Mouse (Mus musculus) Patski (cell line): ENCODE data around the gene Anp32a. TPM values are rescaled to one million over a fixed set of nuclear protein-coding genes. Genes with fewer than 3 reads are reported as not detected.

Source experiments
- ATAC-seq: fragments of 100-300 bp; one replicate; pipeline ENCODE4 v1.8.0; 2021
- CTCF ChIA-PET: fragments of 350-600 bp; sonication (Branson Sonifier 250); formaldehyde crosslinking; loops from one replicate; lab custom pipeline; 2022; ENCODE audit warnings: inconsistent platforms; lab: Charles Lee
- POLR2A ChIA-PET: fragments of 350-600 bp; sonication (Branson Sonifier 250); formaldehyde crosslinking; loops from one replicate; lab custom pipeline; 2022; ENCODE audit warnings: antibody characterized with exemption, inconsistent platforms; lab: Charles Lee
- DNase-seq: peaks from one replicate; pipeline ENCODE4 v3.0.0-alpha.2; 2011; ENCODE audit warnings: low read depth, low spot score
- H3K27me3 ChIP-seq: fragments of 371-371 bp; one replicate; pipeline ENCODE4 v1.5.1; 2021
- CTCF ChIP-seq: fragments of 100-300 bp; IDR thresholded peaks from one replicate; pipeline ENCODE4 v1.5.1; 2021
- in situ Hi-C: fragments of 300-500 bp; cut with MboI; formaldehyde crosslinking; loops from 3 replicates; pipeline ENCODE4 v1.11.1; 2018; ENCODE audit warnings: low pct_unique_long_range_greater_than_20kb, mixed read lengths
- polyA plus RNA-seq: library from polyadenylated mRNA; unstranded; gene quantifications from one replicate; pipeline ENCODE4 v1.2.3, GENCODE M21; 2021

The Anp32a gene
- polyA plus RNA-seq, 1 experiment from 2014 or later = 231 TPM

DNA sequence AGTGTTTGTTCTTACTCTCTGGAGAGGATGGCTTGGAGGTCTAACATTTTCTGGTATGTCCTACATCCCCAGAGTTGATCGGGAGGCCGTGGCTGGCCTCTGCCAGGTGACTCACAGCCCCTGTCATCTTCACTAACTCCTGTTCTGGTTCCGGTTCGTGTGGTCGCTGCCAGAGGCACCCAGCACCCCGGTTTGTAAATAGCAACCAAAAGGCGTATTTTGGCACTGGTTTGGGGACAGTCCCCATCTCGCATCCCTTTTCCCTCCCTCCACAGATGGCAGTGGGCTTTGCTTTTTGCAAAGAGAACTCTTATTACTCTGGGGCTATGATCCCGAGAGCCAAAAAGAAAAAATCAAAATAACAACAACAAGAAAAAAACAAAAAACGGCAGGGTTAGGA lies 36.8 kb downstream of the Anp32a start:
- no peak for TF ChIP-seq CTCF
- ATAC-seq = no peak
- POLR2A ChIA-PET = no interaction called here
- DNase-seq = no peak
- H3K27me3 ChIP-seq = no peaks in the 10 kb centered on the region
- in situ Hi-C loops = no loop called here
- CTCF ChIA-PET = no interaction called here

DNA sequence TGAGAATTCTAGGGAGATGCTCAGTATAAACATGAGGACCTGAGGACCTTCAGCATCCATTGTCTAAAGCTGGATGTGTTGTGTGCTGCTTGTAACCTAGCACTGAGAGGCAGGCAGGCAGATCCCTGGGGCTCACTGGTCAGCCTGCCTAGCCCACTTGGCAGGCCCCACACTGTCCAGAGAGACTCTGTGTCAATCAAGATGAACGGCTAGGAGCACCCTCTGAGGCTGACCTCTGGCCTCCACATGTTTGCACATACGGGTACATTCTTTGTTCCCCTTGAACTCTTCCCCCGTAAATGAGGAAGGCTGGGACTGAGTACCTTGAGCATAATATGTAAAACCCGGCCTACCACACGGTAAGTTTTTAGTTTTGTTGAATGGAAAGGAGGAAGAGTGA lies 39.3 kb downstream of the Anp32a start:
- ChIA-PET CTCF (no interaction called here), POLR2A (no interaction called here)
- no peaks in the 10 kb centered on the region for H3K27me3 ChIP-seq
- in situ Hi-C loops = no loop called here
- no peak for DNase-seq
- no peak for ATAC-seq
- no peak for TF ChIP-seq CTCF

GRCm38 (mm10) chr9:62381402-62381913 lies 40.4 kb downstream of the Anp32a start:
- in situ Hi-C loops = no loop called here
- ATAC-seq = no peak
- CTCF ChIA-PET = no interaction called here
- POLR2A ChIA-PET = no interaction called here
- H3K27me3 ChIP-seq = no peaks in the 10 kb centered on the region
- no peak for DNase-seq
- no peak for TF ChIP-seq CTCF

GRCm38 (mm10) chr9:62382519-62383084 lies 41.5 kb downstream of the Anp32a start:
- TF ChIP-seq CTCF = no peak
- ChIA-PET POLR2A (no interaction called here), CTCF (no interaction called here)
- DNase-seq = no peak
- H3K27me3 ChIP-seq = no peaks in the 10 kb centered on the region
- no peak for ATAC-seq
- in situ Hi-C loops = no loop called here

GRCm38 (mm10) chr9:62385062-62385461 lies 44.0 kb downstream of the Anp32a start:
- POLR2A ChIA-PET = no interaction called here
- in situ Hi-C loops = no loop called here
- CTCF ChIA-PET = no interaction called here
- DNase-seq (no peak), ATAC-seq (no peak)
- no peaks in the 10 kb centered on the region for H3K27me3 ChIP-seq
- no peak for TF ChIP-seq CTCF

DNA sequence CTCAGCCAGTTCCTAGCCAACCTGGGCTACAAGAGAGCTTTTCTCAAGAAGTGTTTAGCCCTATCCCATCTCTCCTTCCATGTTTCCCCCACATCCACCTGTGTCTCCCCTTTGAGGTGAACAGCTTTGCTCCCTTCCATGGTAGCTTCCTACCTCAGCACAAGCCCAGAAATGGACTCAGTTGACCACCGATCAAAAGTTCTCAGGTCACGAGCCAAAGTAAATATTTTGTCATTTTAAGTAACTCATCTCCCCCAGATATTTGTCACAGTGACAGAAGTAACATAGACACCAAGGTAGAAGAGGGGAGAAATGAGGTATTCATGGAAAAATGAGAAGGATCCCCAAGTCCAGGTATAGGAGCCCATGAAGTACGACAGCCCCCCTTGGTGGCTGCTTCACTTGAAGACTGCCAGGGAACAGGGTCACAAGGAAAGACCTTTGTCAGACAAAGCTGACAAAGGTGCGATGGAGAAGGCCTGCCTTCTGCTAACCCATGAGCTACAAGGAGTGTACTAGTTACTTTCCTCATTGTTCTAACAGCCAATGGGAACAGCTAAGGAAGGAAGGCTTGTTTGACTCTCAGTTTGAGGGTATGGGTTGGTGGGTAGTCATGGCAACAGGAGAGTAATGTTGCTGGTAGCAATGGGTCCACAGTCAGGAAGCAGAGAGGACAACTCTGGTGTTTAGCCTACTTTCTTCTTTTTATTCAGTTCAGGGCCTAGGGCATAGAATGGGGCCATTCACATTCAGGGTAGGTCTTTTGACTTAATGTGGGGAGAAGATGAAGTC lies 44.8 kb downstream of the Anp32a start:
- ATAC-seq (no peak), DNase-seq (no peak)
- no peak for TF ChIP-seq CTCF
- H3K27me3 ChIP-seq = no peaks in the 10 kb centered on the region
- POLR2A ChIA-PET = no interaction called here
- CTCF ChIA-PET = no interaction called here
- in situ Hi-C loops = no loop called here

DNA sequence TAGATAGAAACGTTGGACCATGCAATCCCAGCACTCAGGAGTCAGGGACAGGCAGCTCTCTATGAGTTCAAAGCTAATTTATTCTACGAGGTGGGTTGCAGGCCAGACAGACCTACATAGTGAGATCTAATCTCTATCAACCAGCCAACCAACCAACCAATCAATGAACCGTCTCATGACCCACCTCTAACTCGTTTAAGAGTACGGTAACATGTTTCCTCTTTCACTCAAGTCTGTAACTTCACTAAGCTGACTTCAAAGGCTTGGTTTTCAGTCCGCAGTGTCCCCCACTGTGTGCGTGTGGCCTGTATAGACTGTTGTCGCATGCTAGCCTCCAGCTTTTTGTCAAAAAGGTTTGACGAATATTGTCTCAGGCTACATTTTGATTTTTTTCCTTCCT lies 48.6 kb downstream of the Anp32a start:
- ATAC-seq (no peak), DNase-seq (no peak)
- TF ChIP-seq CTCF = no peak
- ChIA-PET CTCF (no interaction called here), POLR2A (no interaction called here)
- in situ Hi-C loops = no loop called here
- H3K27me3 ChIP-seq = no peaks in the 10 kb centered on the region

DNA sequence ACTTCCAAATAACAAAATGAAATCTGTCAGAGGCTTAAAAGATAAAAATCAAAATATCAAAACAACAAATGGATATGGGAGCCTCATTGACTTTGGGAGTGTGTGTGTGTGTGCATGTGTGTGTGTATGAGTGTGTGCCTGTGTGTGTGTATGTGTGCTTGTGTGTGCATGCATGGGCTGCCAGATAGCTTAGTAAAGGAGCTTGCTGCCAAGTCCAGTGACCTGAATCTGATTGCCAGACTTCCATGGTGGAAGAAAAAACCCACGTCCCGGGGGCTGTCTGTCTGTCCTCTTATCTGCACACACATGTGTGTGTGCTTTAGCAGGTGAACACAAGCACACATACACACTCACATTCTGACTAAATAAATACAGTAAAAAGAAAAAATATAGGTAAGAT lies 52.4 kb downstream of the Anp32a start:
- H3K27me3 ChIP-seq = no peaks in the 10 kb centered on the region
- CTCF ChIA-PET = no interaction called here
- POLR2A ChIA-PET = no interaction called here
- no peak for DNase-seq
- no peak for TF ChIP-seq CTCF
- in situ Hi-C loops = no loop called here
- ATAC-seq = no peak

DNA sequence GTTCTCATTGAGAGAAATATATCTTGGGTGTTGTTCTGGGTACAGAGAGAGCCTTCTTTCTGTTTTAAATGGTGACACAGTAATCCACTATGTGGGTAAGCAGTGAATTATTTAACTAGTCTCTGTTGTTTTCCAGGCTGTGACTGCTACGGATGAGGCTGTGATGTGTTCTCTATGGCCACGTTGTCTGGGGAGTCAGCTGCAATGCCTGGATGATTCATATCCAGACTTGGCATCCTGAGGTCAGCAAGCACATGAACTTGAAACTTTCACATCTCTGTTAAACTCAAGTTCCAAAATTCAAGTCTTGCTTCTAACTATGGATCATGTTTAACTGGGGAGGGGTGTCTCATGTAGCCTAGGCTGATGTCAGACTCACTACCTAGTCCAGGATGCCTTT lies 53.1 kb downstream of the Anp32a start:
- TF ChIP-seq CTCF = no peak
- in situ Hi-C loops = no loop called here
- no peaks in the 10 kb centered on the region for H3K27me3 ChIP-seq
- no peak for DNase-seq
- ChIA-PET CTCF (no interaction called here), POLR2A (no interaction called here)
- no peak for ATAC-seq

- DNase-seq (no peak), ATAC-seq (no peak)
- CTCF ChIA-PET = interaction anchor here (1.1 kb wide), 1 partner anchor 11 kb away, joined by 3 read pairs; no protein-coding TSS in a partner anchor
- TF ChIP-seq CTCF = no peak
- H3K27me3 ChIP-seq = no peaks in the 10 kb centered on the region
- in situ Hi-C loops = no loop called here
- POLR2A ChIA-PET = interaction anchor here (0.6 kb wide), 1 partner anchor 58 kb away, joined by 4 read pairs; no protein-coding TSS in a partner anchor
These were observed 59.6 kb downstream of the Anp32a start for GRCm38 (mm10) chr9:62400531-62401170.

DNA sequence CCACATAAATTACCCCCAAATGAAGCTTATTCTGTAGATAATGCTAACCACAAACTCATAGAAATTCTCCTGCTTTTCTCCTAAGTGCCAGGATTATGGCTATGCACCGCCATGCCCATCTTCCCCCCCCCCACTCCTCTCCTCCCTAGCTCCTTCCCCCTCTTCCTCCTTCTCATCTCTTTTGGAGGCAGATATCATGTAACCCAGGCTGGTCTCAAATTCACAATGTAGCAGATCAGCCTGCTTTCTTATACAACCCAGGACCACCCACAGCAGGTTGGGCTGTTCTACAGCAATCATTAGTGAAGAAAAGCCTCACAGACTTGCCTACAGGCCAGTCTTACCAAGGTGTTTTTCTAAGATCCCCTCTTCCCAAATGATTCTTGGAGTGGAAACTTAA lies 60.5 kb downstream of the Anp32a start:
- in situ Hi-C loops = no loop called here
- no peaks in the 10 kb centered on the region for H3K27me3 ChIP-seq
- TF ChIP-seq CTCF = no peak
- POLR2A ChIA-PET = interaction anchor here (0.5 to 0.6 kb wide), 2 partner anchors 12 to 59 kb away, joined by 3 to 4 read pairs; no protein-coding TSS in a partner anchor
- ATAC-seq (no peak), DNase-seq (no peak)
- CTCF ChIA-PET = interaction anchor here (1.1 kb wide), 2 partner anchors 10 to 15 kb away, joined by 3 to 4 read pairs; no protein-coding TSS in a partner anchor
